Mouse (Mus musculus): ENCODE measurements at regions not wholly inside any gene's neighbourhood (a gene's known extent, or its start where the extent isn't known, plus 50 kb on each side); places are given as distances from the start of the nearest gene placed in this dataset.

- Histone ChIP-seq H3K36me3 (no peaks in the 10 kb centered on the region), H3K4me1 (no peaks in the 10 kb centered on the region), H3K9ac (no peak overlapping the region), H3K9me3 (replicated peaks) (no peaks in the 10 kb centered on the region), H3K27me3 (replicated peaks) (no peaks in the 10 kb centered on the region), H3K4me2 (no peak overlapping the region), H3K4me3 (no peak overlapping the region), H3K27ac (no peak overlapping the region)
- 59% methylated on average over 1 of the region's 1 CpGs for WGBS (ENCODE audit: insufficient replicate concordance)
- no peak for ATAC-seq
Measured at GRCm38 (mm10) chr15:69346065-69346464, 2845.4 kb upstream of the Lrrc6 start.

GRCm38 (mm10) chr15:69342759-69343158, 2842.0 kb upstream of the Lrrc6 start:
- Histone ChIP-seq H3K9me3 (replicated peaks) (no peaks in the 10 kb centered on the region), H3K4me2 (no peak overlapping the region), H3K36me3 (no peaks in the 10 kb centered on the region), H3K27me3 (replicated peaks) (no peaks in the 10 kb centered on the region), H3K4me1 (no peaks in the 10 kb centered on the region), H3K4me3 (no peak overlapping the region), H3K27ac (no peak overlapping the region), H3K9ac (no peak overlapping the region)
- ATAC-seq = no peak
- WGBS (ENCODE audit: insufficient replicate concordance) = 52% methylated on average over 2 of the region's 2 CpGs

- WGBS (ENCODE audit: insufficient replicate concordance) = 49% methylated on average over 2 of the region's 2 CpGs
- Histone ChIP-seq H3K36me3 (no peaks in the 10 kb centered on the region), H3K27me3 (replicated peaks) (no peaks in the 10 kb centered on the region), H3K9ac (no peak overlapping the region), H3K4me3 (no peak overlapping the region), H3K27ac (no peak overlapping the region), H3K4me1 (no peaks in the 10 kb centered on the region), H3K9me3 (replicated peaks) (no peaks in the 10 kb centered on the region), H3K4me2 (no peak overlapping the region)
- no peak for ATAC-seq
Measured at GRCm38 (mm10) chr15:69336491-69336890, 2835.8 kb upstream of the Lrrc6 start.

- Histone ChIP-seq H3K27me3 (replicated peaks) (no peaks in the 10 kb centered on the region), H3K27ac (no peak overlapping the region), H3K4me1 (no peaks in the 10 kb centered on the region), H3K9ac (no peak overlapping the region), H3K9me3 (replicated peaks) (no peaks in the 10 kb centered on the region), H3K36me3 (no peaks in the 10 kb centered on the region), H3K4me3 (no peak overlapping the region), H3K4me2 (no peak overlapping the region)
- ATAC-seq = no peak
Measured at GRCm38 (mm10) chr15:69326537-69326936, 2825.8 kb upstream of the Lrrc6 start.

- no peak for ATAC-seq
- Histone ChIP-seq H3K4me2 (no peak overlapping the region), H3K27ac (no peak overlapping the region), H3K4me3 (no peak overlapping the region), H3K4me1 (no peaks in the 10 kb centered on the region), H3K27me3 (replicated peaks) (no peaks in the 10 kb centered on the region), H3K9ac (no peak overlapping the region), H3K9me3 (replicated peaks) (no peaks in the 10 kb centered on the region), H3K36me3 (no peaks in the 10 kb centered on the region)
- 52% methylated on average over 5 of the region's 5 CpGs for WGBS (ENCODE audit: insufficient replicate concordance)
Measured at GRCm38 (mm10) chr15:69303100-69303499, 2802.4 kb upstream of the Lrrc6 start.

- no peaks in the 10 kb centered on the region for H3K9me3 ChIP-seq (replicated peaks)
- no peak for ATAC-seq
- no peaks in the 10 kb centered on the region for H3K27me3 ChIP-seq (replicated peaks)
- no peak overlapping the region for H3K4me2 ChIP-seq
- WGBS (ENCODE audit: insufficient replicate concordance) = 33% methylated on average over 1 of the region's 1 CpGs
- H3K36me3 ChIP-seq = no peaks in the 10 kb centered on the region
- no peak overlapping the region for H3K4me3 ChIP-seq
- H3K9ac ChIP-seq = no peak overlapping the region
- H3K4me1 ChIP-seq = no peaks in the 10 kb centered on the region
- no peak overlapping the region for H3K27ac ChIP-seq
Measured at GRCm38 (mm10) chr15:69291273-69291672, 2790.6 kb upstream of the Lrrc6 start.

- Histone ChIP-seq H3K4me3 (no peak overlapping the region), H3K27me3 (replicated peaks) (no peaks in the 10 kb centered on the region), H3K4me1 (no peaks in the 10 kb centered on the region), H3K9ac (no peak overlapping the region), H3K27ac (no peak overlapping the region), H3K9me3 (replicated peaks) (no peaks in the 10 kb centered on the region), H3K36me3 (no peaks in the 10 kb centered on the region), H3K4me2 (no peak overlapping the region)
- no peak for ATAC-seq
Measured at GRCm38 (mm10) chr15:69275546-69276255, 2775.0 kb upstream of the Lrrc6 start.

- ATAC-seq = no peak
- Histone ChIP-seq H3K36me3 (no peaks in the 10 kb centered on the region), H3K4me2 (no peak overlapping the region), H3K9me3 (replicated peaks) (no peaks in the 10 kb centered on the region), H3K4me3 (no peak overlapping the region), H3K9ac (no peak overlapping the region), H3K27me3 (replicated peaks) (no peaks in the 10 kb centered on the region), H3K4me1 (no peaks in the 10 kb centered on the region), H3K27ac (no peak overlapping the region)
- 74% methylated on average over 8 of the region's 8 CpGs for WGBS (ENCODE audit: insufficient replicate concordance)
Measured at GRCm38 (mm10) chr15:69274225-69274766, 2773.6 kb upstream of the Lrrc6 start.

GRCm38 (mm10) chr15:69273518-69273917, 2772.8 kb upstream of the Lrrc6 start:
- Histone ChIP-seq H3K4me1 (no peaks in the 10 kb centered on the region), H3K36me3 (no peaks in the 10 kb centered on the region), H3K4me3 (no peak overlapping the region), H3K9ac (no peak overlapping the region), H3K9me3 (replicated peaks) (no peaks in the 10 kb centered on the region), H3K4me2 (no peak overlapping the region), H3K27me3 (replicated peaks) (no peaks in the 10 kb centered on the region), H3K27ac (no peak overlapping the region)
- ATAC-seq = no peak
- WGBS (ENCODE audit: insufficient replicate concordance) = 55% methylated on average over 1 of the region's 1 CpGs

GRCm38 (mm10) chr15:69261940-69262339, 2761.2 kb upstream of the Lrrc6 start:
- Histone ChIP-seq H3K4me3 (no peak overlapping the region), H3K9ac (no peak overlapping the region), H3K4me1 (no peaks in the 10 kb centered on the region), H3K27ac (no peak overlapping the region), H3K27me3 (replicated peaks) (no peaks in the 10 kb centered on the region), H3K9me3 (replicated peaks) (no peaks in the 10 kb centered on the region), H3K4me2 (no peak overlapping the region), H3K36me3 (no peaks in the 10 kb centered on the region)
- no peak for ATAC-seq
- WGBS (ENCODE audit: insufficient replicate concordance) = 95% methylated on average over 1 of the region's 1 CpGs

GRCm38 (mm10) chr15:69257161-69257778, 2756.6 kb upstream of the Lrrc6 start:
- Histone ChIP-seq H3K4me2 (no peak overlapping the region), H3K4me1 (no peaks in the 10 kb centered on the region), H3K9me3 (replicated peaks) (no peaks in the 10 kb centered on the region), H3K4me3 (no peak overlapping the region), H3K36me3 (no peaks in the 10 kb centered on the region), H3K27me3 (replicated peaks) (no peaks in the 10 kb centered on the region), H3K9ac (no peak overlapping the region), H3K27ac (no peak overlapping the region)
- no peak for ATAC-seq
- WGBS (ENCODE audit: insufficient replicate concordance) = 72% methylated on average over 3 of the region's 3 CpGs

- no peak for ATAC-seq
- no peaks in the 10 kb centered on the region for H3K4me1 ChIP-seq
- H3K27ac ChIP-seq = no peak overlapping the region
- H3K4me3 ChIP-seq = no peak overlapping the region
- H3K9ac ChIP-seq = no peak overlapping the region
- H3K27me3 ChIP-seq (replicated peaks) = no peaks in the 10 kb centered on the region
- no peaks in the 10 kb centered on the region for H3K9me3 ChIP-seq (replicated peaks)
- H3K36me3 ChIP-seq = no peaks in the 10 kb centered on the region
- WGBS (ENCODE audit: insufficient replicate concordance) = 81% methylated on average over 2 of the region's 2 CpGs
- H3K4me2 ChIP-seq = no peak overlapping the region
Measured at GRCm38 (mm10) chr15:69253698-69254097, 2753.0 kb upstream of the Lrrc6 start.

- no peak overlapping the region for H3K27ac ChIP-seq
- H3K9ac ChIP-seq = no peak overlapping the region
- WGBS (ENCODE audit: insufficient replicate concordance) = 60% methylated on average over 3 of the region's 3 CpGs
- H3K27me3 ChIP-seq (replicated peaks) = no peaks in the 10 kb centered on the region
- no peak overlapping the region for H3K4me2 ChIP-seq
- H3K4me1 ChIP-seq = no peaks in the 10 kb centered on the region
- H3K9me3 ChIP-seq (replicated peaks) = no peaks in the 10 kb centered on the region
- H3K36me3 ChIP-seq = no peaks in the 10 kb centered on the region
- H3K4me3 ChIP-seq = no peak overlapping the region
- no peak for ATAC-seq
Measured at GRCm38 (mm10) chr15:69252095-69252494, 2751.4 kb upstream of the Lrrc6 start.

Measured in liver, embryonic 12.5 days (tissue).